Mouse (Mus musculus): ENCODE data around the gene Trim28.
A peak's percentile ranks its signal among the peaks of the same experiment; 100 is the strongest.

Trim28 gene

DNA sequence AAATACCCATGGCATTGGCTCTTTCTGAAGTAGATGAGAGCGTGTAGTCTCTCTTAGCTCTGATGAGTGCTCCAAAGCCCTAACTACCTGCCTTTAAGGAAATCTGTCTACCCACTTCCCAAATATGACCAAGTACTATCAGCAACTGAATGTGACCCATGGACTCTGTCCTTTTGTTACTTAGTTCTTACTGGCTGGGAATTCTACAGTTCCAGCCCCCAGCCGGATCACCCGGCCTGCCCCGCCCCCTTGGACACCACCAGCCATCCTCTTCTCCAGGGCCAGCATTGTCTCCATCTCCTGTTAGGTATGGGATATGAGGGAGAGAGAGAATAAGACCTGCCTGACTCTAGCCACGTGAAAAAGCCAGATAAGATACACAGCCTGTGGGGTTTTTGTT is 861 bp upstream of the Trim28 start, which contains the start of gene Slc27a5:
Slc27a5 (minus strand) TSS at position 140 of the 400 bp plus-strand sequence.
- DNase-seq (ENCODE audit: low read depth, low spot score), result no peak

DNA sequence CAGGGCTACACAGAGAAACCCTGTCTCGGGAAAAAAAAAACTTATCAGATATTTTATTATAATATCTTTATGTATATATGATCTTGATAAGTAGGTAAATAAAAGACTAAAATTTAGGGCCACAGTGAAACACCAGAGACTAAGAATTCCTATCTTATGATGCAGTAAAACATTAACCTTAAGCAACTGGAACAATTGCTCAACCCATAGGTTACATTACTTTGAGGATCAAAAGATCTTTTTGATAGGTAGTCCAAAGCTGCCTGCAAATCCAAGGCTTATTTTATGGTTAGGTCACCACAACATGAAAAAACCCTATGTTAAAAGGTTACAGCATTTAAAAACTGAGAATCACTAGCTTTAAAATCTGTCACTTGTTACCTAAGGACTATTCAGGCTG is 2.7 kb downstream of the Trim28 start:
- DNase-seq (ENCODE audit: low read depth, low spot score), result no peak

DNA sequence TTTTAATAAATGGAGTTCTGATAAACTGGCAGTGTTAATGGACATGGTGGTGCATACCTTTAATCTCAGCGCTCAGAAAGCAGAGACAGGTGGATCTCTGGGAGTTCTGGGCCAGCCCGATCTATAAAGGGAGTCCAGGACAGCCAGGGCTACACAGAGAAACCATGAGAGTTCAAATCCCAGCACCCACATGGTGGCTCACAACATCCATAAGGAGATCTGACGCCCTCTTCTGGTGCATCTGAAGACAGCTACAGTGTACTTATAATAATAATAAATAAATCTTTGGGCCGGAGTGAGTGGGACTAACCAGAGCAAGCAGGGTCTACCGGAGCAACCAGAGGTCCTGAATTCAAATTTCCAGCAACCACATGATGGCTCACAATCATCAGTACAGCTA is 4.5 kb downstream of the Trim28 start:
- DNase-seq (ENCODE audit: low read depth, low spot score), result no peak

DNA sequence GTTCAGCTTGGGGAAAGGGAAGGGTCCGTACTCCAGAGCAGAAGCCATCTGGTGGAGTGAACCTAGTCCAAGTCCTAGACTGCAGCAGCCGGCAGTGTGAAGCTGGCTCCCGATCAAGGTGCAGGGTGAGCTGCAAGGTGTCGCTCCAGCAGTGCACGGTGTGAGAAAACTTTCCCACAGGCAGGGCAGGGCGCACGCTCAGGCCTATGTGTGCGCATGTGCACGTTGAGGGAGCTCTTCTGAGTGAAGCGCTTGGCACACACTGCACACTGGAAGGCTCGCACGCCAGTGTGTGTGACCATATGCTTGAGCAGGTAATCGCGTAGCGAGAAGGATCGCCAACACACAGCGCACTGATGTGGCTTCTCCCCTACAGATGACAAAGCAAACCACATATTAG is 7.1 kb downstream of the Trim28 start:
- no peak for DNase-seq (ENCODE audit: low read depth, low spot score)

DNA sequence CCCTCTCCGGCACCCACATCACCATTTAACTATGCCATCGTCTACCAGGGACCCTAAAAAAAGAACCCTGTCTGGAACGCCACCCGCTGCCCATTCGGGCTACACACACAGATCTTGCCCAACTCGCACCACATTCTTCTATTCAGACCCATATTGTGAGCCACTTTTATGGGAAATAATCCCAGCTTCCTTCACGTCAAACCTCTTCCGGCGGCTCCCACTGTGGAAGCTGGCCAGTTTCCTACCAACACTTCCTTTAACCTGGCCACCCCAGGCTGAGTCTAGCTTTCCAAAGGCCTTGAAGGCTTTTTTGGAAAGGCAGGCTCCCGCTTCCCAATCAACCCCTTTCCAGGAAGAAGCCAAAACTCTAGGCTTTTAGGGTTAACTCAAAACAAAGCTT is 7.6 kb downstream of the Trim28 start:
- DNase-seq (ENCODE audit: low read depth, low spot score), result no peak

DNA sequence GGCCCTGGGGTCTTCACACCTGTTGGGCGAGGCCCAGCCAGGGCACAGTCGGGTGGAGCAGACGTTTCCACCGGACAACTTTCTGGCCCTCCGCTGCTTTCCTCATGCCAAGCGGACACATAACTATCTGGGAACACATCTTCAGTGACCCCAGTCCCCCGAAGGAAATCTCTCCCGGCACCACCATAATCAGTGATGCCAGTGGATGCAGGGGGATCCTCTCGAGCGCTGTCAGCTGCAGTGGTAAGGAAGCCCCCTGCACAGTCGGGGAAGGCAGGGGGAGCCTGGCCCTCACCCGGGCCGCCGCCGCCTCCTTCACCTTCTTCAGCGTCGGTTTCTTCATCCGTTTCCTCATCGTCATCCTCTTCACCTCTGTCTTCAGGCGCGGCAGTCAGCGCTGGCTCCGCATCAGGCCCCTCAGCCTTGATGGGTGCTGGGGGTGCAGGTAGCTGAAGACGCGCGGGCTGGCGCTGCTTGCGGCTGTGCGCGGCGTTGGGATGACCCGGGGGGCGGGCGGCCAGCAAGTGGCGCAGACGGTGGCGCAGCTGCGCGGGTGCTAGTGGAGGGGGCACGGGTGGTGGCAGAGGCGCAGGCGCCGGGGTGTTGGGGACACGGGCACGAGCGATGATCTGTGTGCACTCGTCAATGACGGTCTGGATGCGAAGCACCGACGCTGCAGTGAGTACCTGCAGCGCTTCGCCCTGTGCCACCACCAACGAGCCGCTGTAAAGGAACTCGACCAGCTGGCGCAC is 8.6 kb downstream of the Trim28 start:
- DNase-seq (ENCODE audit: low read depth, low spot score), result no peak

DNA sequence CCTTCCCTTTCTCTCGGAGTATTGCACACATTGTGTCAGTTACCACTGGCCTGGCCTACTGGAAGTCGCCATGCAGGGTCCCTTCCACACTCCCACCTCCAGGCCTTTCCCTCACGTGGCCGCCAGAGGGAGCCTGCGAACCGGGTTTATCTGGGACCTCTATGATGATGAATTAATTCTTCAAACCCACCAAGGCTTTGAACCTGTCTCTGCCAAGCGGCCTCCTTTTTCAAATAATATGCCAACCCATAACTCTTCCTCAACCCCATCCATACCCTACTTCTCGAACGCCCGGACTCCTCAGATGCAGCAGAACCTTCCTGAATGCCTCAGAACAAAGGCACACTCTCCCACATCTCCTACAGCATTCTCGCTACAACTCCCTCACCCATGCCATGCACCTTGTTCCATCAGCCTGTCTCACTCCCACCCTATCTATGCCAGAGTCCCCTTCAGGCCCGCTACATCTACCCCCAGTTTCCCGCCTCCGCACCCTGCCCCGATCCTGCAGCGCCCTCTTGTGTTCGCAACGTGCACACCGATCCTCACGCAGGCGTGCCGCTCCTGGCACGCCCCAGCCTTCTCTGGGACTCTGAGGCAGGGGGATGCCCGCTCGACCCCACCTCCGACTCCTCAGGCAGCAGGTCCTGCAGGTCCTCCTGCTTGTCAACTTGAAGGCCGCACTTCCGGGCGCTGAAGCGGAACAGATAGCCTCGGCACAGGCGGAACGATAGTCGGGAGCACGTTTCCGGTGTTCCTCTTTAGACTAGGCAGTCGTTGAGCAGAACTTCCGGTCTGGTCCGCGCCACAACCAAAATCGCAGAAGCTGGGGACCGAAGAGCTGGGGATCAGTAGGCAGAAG is 10.5 kb downstream of the Trim28 start:
- DNase-seq (ENCODE audit: low read depth, low spot score), result peak; percentile 93

DNA sequence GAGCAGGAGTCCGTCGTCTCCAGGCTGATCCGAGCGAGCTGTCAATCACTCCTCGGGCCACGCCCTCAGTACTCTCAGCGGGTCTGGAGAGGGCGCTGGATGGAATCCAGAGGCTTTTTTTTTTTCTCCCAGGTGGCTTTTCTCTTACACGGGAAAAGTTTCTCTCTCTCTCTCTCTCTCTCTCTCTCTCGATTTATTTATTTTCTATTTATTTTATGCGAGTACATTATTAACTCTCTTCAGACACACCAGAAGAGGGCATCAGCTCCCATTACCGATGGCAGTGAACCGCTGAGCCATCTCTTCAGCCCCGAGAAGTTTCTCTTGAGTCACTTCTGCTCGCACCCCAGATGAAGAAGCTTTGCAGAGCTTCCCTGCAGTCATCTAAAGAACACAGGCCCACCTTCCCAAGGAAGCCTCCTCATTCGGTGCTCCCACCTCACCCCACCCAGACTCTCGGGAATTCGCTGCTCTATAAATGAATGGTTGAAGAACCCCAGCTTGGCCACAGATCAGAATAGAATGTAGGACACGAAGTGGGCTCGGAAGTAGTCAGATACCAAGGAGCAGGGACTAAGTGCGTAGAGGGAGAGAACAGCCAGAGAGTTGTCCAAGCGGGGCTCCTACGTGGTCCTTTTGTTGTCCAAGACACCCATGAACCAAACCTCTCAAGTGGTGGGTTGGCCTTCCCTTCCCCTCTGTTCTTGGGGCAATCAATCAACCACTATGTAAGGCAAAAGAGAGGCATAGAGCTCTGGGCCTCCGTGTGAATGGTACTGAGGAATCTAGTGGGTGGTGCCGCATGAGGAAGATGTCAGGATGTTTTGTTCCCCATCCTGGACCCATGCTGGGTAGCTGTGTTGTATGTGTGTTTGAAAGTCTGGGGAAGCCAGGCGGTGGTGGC is 11.3 kb downstream of the Trim28 start, which contains the start of gene Zbtb45:
Zbtb45 (minus strand) TSS at position 30 of the 904 bp plus-strand sequence.
- DNase-seq (ENCODE audit: low read depth, low spot score), result no peak

DNA sequence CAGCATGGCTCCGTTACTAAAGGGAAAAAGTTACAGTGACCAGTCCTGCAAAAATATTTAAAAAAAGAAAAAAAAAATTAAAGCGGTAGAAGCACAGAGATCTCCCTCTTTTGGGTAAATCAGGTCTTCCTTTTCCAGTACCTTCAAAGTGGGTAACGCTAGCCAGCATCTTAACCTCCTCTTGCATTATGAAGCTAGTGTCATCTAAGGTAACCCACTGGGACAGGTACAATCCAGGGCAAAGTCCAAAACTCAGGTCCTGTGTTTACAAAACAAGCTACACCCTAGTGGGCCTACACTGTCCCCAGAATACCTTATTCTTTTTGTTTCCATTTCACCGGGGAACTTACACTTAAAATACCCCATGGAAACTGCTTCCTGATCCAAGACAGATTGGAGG is 14.8 kb downstream of the Trim28 start:
- no peak for DNase-seq (ENCODE audit: low read depth, low spot score)

DNA sequence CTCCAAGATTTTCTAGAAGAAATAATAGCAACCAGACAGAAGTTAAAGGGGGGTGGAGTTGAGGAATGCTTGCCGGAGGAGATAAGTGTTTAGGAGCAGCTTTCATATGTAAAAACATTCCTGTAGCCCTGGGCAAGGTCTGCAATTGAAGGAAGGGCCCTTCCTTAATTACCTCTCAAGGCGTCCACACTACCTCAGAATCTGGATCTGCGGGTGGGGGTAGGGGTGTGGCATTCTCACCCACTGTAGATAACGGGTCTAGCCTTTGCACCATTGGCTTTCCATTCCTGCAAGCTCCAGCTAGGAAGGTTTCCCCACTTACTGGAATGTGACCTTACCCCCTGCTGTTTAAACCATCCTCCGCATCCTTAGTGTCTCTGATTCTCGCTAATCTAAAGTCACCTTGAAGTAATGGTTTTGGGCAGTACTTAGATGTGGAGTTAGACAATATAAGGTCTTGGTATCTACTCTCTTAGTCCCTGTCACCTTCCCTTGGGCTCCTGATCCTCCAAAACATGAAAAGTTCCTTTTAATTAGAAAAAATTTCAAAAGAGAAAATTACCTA is 15.4 kb downstream of the Trim28 start:
- no peak for DNase-seq (ENCODE audit: low read depth, low spot score)

DNA sequence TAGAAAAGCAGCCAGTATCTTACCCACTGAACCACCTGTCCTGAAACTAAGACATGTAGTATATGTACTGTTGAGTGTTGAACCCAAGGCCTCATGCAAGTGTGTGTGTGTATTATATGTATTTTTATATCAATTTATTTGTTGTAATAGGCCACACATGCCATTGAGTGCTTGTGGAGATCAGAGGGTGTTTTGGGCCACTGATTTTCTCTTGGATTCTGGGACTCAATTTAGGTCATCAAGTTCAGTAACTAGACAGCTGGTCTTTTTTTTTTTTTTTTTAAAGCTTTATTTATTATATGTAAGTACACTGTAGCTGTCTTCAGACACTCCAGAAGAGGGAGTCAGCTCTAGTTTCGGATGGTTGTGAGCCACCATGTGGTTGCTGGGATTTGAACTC is 16.3 kb downstream of the Trim28 start:
- DNase-seq (ENCODE audit: low read depth, low spot score), result no peak

DNA sequence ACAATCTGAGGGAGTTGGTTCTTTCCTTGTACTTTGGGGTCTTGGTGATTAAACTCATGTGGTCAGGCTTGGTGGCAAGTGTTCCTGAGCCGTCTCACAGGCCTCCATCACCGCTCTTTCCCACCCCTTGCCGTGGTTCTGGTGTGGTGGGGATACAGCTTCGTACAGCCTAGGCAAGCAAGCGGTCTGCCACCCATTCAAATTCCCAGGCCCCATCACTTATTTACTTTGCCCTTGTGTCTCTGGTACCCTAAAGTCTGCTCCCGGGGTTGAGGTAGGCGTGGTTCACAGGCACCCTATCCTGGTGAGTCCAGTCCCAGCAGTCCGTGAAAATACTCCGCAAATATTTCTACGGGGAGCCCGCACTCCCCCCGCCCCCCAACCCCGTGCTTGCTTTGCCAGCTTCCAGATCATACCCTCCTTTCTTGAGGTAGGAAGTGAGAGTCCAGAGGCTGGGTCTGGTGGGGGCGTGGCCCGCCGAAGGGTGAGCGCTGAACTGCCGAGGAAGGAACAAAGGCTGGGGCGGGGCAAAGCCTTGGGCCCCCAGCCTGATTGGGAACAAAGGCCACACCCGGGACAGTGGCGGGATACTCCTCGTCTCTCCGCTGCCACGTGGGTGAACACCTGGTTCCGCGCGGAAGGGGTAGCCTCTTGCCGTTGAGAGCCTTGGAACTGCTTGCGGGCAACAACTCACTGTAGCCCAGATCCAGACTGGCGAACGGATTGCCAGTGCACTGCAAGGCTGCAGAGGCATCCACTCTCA is 24.0 kb downstream of the Trim28 start:
- peak; percentile 81 for DNase-seq (ENCODE audit: low read depth, low spot score)

DNA sequence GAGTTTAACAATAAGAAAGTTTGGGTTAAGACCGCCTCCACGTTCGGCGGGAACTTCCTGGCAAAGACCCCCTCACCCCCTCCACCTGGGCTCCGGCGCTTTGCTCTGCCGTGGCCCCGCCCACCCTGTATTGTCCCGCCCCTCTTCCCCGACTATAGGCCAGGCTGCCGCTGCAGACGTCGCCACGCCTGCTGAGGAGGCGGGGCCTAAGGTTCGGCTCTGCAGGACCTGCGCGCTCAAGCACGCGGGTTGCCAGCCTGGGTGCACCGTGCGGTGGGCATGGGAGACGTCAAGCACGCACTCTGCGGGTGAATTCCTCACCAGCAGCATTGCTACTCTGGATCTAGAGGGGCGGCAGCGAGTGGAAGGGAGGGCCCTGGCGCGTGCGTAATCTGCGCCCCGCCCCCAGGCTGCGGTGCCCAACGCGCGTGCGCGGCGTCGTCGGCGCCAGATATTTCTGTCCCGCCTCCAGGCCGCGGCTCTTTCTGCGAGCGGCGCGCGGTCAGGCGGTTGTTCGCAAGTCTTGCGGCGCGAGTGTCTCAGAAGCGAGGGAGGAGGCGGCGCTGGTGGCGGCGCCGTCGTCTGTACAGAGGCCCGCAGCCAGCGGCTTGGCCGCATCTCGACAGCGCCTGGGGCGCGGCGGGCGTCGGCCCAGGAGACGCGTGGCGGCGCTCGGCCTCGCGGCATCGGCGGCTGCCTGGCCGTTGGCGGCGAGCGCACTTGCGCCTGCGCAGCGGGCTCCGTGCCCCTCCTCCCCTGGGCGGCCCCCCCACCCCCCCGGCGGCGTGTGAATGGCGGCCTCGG is 25.2 kb downstream of the Trim28 start:
- peak; percentile 96 for DNase-seq (ENCODE audit: low read depth, low spot score)

DNA sequence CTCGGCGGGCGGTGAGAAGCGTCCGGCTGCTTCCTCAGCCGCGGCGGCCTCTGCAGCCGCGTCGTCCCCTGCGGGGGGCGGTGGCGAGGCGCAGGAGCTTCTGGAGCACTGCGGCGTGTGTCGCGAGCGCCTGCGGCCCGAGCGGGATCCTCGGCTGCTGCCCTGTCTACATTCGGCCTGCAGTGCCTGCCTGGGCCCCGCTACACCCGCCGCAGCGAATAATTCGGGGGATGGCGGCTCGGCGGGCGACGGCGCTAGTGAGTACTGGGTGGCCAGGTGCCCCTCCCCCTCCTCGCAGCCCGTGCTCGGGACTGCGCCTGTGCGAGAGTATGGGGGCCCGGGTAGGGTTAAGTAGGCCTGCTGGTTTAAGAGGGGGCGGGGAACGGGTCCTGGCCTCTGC is 25.9 kb downstream of the Trim28 start:
- DNase-seq (ENCODE audit: low read depth, low spot score), result peak; percentile 77

DNA sequence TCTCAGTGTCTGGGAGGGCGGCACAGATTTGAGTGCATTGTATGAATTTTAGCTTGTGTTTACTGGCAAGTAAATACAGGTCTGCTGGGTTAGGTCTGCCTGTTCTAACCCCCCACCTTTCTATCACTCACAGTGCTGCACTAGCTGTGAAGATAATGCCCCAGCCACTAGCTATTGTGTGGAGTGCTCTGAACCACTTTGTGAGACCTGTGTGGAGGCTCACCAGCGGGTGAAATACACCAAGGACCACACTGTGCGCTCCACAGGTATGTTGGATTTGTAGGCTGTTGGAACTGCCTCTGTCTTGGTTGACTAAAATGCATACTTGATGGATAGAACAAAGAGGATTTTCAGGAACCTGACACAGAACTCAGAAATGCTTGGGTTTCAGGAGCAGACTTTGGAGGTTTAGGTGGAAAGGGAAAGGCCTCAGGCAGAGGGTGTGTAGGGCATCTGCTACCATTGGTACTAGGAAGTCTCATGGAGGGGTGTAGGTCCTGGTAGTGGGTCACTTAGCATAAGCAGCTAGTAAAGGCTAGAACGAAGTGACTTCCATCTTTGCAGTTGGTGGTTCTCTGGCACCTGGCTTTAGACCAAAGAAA is 26.7 kb downstream of the Trim28 start:
- no peak for DNase-seq (ENCODE audit: low read depth, low spot score)

DNA sequence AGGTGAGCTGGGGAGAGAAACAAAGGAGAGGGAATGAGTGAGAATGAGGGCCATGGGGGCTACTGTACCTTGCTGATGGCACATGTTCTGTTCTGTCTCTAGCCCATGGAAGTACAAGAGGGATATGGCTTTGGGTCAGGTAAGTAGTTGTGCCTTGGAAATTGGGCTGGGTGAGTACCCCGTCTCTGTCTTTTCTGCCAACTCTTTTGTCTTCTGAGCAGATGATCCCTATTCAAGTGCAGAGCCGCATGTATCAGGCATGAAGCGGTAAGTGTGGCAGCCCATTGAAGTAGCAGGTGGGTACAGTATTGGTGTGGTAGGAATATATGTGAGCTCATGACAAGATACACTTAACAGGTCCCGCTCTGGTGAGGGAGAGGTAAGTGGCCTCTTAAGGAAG is 30.1 kb downstream of the Trim28 start:
- DNase-seq (ENCODE audit: low read depth, low spot score), result no peak

DNA sequence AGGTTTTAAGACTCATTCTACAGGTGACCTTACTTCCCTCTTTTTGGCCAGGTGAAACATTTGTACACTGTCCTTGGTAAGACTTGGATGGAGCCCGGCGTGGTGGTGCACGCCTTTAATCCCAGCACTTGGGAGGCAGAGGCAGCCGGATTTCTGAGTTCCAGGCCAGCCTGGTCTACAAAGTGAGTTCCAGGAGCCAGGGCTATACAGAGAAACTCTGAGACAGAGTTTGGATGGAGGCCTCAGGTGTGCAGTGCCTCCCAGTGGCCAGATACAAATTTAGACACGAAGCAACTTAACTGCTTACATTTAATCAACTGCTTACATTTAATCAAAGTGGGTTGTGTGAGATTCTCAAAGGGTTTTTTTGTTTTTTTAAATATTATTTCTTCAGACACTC is 32.2 kb downstream of the Trim28 start:
- peak; percentile 45 for DNase-seq (ENCODE audit: low read depth, low spot score)

DNA sequence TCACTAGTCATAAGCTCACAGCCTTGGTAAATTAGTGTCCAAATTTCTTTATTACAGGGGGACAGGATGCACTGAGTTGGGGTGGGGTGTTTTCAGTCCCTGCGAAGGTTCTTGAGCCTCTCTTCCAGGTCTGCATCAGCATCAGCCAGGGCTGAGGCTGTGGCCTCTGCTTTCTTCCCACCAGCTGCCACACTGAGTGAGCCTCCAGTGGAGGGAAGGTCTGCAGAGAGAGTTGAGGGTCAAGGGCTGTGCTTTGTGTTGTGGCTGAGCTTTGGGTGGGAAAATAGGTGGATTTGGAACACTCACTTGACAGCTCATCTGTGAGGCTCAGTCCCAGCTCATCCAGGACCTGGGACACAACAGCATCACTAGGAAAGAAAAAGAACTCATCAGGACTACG is 33.1 kb downstream of the Trim28 start:
- no peak for DNase-seq (ENCODE audit: low read depth, low spot score)

DNA sequence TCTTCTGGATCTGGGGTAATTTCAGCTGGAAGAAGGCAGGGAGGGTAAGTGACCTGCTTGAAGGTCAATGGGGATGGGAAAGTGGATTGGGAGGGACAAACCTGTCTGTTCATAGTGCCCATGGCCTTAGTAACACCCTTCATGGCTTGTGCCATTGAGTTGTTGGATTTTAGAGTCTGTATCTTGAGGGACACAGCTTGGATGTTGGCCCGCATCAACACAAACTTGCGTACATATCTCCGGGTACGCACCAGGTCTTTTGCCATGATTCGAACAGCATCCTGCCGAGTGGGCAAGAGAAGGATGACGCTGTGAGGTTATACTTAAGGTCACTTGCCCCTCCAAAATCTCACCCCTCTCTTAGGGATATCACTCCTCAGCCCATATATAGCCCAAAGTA is 33.6 kb downstream of the Trim28 start:
- no peak for DNase-seq (ENCODE audit: low read depth, low spot score)
